In the genomic region with DNA sequence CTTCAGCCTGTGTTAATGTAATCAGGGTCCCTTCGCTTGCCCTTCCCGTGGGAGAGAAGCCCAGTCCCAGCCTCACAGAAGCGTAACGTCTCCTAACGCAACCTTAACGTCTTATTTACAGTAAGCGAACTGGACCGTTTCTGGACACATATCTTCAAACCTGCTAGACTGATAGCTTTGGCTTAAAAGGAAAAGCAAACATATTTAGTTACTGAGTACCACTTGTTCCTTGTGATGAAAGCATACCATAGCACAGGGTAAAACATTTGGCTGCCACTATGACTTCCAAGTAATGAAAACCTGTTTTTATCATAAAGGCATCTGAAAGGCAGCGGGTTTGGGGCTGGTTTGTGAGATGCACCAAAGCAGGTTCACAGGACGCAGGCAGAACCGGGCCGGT, we compare ENCODE assay signal across 32 mouse cellular contexts. TPM values are rescaled to one million over a fixed set of nuclear protein-coding genes. Genes with fewer than 3 reads are reported as not detected.
A peak's percentile ranks its signal among the peaks of the same experiment; 100 is the strongest.
DNase-seq lines count a peak whose midpoint lies in the region; ATAC-seq and TF ChIP-seq lines count a peak whose summit lies in the region.
"Had no signal": no experiment of that assay in that cellular context is flagged by ENCODE, and none has a peak within 500 bp of the region (broad histone marks: within the 10 kb centered on the region; RNA-seq: fewer than 3 reads in every experiment).

No protein-coding gene starts in this region.

- 0 out of 2 replicates have a peak, but pooled peaks cover 4% of the 10 kb centered on the region for H3K4me1 ChIP-seq in lung, embryonic 14.5 days (ENCODE audit: insufficient read depth)
- peaks cover 4% of the 10 kb centered on the region for H3K4me1 ChIP-seq in lung, embryonic 15.5 days
- no peaks in the 10 kb centered on the region for H3K4me1 ChIP-seq in hindbrain, embryonic 11.5 days (replicated peaks; ENCODE audit: control insufficient read depth, insufficient read depth, low read length)
- H3K4me1 ChIP-seq: embryonic facial prominence, embryonic 10.5 days; embryonic facial prominence, embryonic 13.5 days; forebrain, embryonic 12.5 days; forebrain, embryonic 15.5 days; heart, embryonic 12.5 days; heart, embryonic 15.5 days; hindbrain, embryonic 10.5 days had no signal

- ATAC-seq in lung, embryonic 14.5 days (ENCODE audit: insufficient read depth), result no peak
- no peak for ATAC-seq in lung, embryonic 15.5 days (ENCODE audit: borderline replicate concordance, extremely low read depth, low FRiP score, low TSS enrichment)
- no peak for ATAC-seq in hindbrain, embryonic 11.5 days (ENCODE audit: low FRiP score)
- ATAC-seq: activated CD4-positive, CD25-positive, alpha-beta regulatory T cell, adult 4 months; CD4-positive, CD25-positive, alpha-beta regulatory T cell, adult 4 months; forebrain, embryonic 15.5 days; hindbrain, postnatal 0 days had no signal

- H3K9me3 ChIP-seq in lung, embryonic 14.5 days (ENCODE audit: low read depth, low read length), result no peaks in the 10 kb centered on the region
- H3K9me3 ChIP-seq in lung, embryonic 15.5 days, result no peaks in the 10 kb centered on the region
- H3K9me3 ChIP-seq in hindbrain, embryonic 11.5 days (ENCODE audit: control insufficient read depth, low read length), result no peaks in the 10 kb centered on the region
- H3K9me3 ChIP-seq: embryonic facial prominence, embryonic 10.5 days; embryonic facial prominence, embryonic 13.5 days; forebrain, embryonic 12.5 days; forebrain, embryonic 15.5 days; heart, embryonic 12.5 days; heart, embryonic 15.5 days; hindbrain, embryonic 10.5 days had no signal

- peaks cover 10% of the 10 kb centered on the region; the same call in 1 of the 2 replicates for H3K36me3 ChIP-seq in lung, embryonic 14.5 days (ENCODE audit: insufficient read depth)
- H3K36me3 ChIP-seq in lung, embryonic 15.5 days, result peaks cover 4% of the 10 kb centered on the region; the same call in 1 of the 2 replicates
- H3K36me3 ChIP-seq in hindbrain, embryonic 11.5 days (ENCODE audit: control insufficient read depth, insufficient read depth, low read length), result no peaks in the 10 kb centered on the region

- H3K27me3 ChIP-seq in lung, embryonic 14.5 days (ENCODE audit: insufficient read depth, low read length), result no peaks in the 10 kb centered on the region
- no peaks in the 10 kb centered on the region for H3K27me3 ChIP-seq in lung, embryonic 15.5 days
- no peaks in the 10 kb centered on the region for H3K27me3 ChIP-seq in hindbrain, embryonic 11.5 days (ENCODE audit: control insufficient read depth, insufficient read depth, low read length)
- H3K27me3 ChIP-seq: embryonic facial prominence, embryonic 13.5 days; forebrain, embryonic 12.5 days; forebrain, embryonic 15.5 days; heart, embryonic 12.5 days; heart, embryonic 15.5 days had no signal

- peak; percentile 26 for DNase-seq in lung, embryonic 14.5 days
- peak; percentile 65 for DNase-seq in lung, postnatal 25 days (ENCODE audit: low spot score)
- DNase-seq in kidney, postnatal 10 days, result no peak
- no peak for DNase-seq in gastrocnemius, postnatal 10 days
- DNase-seq in hindbrain, embryonic 11.5 days (ENCODE audit: low spot score), result no peak
- DNase-seq: adrenal gland, adult 8-10 months; adrenal gland, postnatal 25 days; cerebellum, adult 11-12 months; cerebellum, adult 8-10 months; cerebellum, postnatal 10 days; cerebellum, postnatal 36 days; embryo, embryonic 11 days; gastrocnemius, postnatal 14 days; heart, adult 11 months; heart, postnatal 10 days; heart, postnatal 36 days had no signal

- peak overlapping the region; percentile 51 for H3K27ac ChIP-seq in lung, embryonic 14.5 days (ENCODE audit: low read depth)
- peak overlapping the region; percentile 83 for H3K27ac ChIP-seq in lung, embryonic 15.5 days
- no peak overlapping the region for H3K27ac ChIP-seq in hindbrain, embryonic 11.5 days (ENCODE audit: low read depth, low read length)
- H3K27ac ChIP-seq: embryonic facial prominence, embryonic 10.5 days; embryonic facial prominence, embryonic 13.5 days; forebrain, embryonic 12.5 days; forebrain, embryonic 15.5 days; heart, embryonic 15.5 days; hindbrain, embryonic 10.5 days; hindbrain, embryonic 14.5 days; hindbrain, postnatal 0 days had no signal

- WGBS in lung, embryonic 14.5 days, result 50% methylated on average over 12 of the region's 12 CpGs
- WGBS in lung, embryonic 15.5 days, result 54% methylated on average over 12 of the region's 12 CpGs
- WGBS in hindbrain, embryonic 11.5 days, result 82% methylated on average over 12 of the region's 12 CpGs

- H3K9ac ChIP-seq in lung, embryonic 14.5 days, result no peak overlapping the region
- no peak overlapping the region for H3K9ac ChIP-seq in lung, embryonic 15.5 days
- no peak overlapping the region for H3K9ac ChIP-seq in hindbrain, embryonic 11.5 days (ENCODE audit: low read depth, low read length)
- H3K9ac ChIP-seq: embryonic facial prominence, embryonic 13.5 days; forebrain, embryonic 12.5 days; forebrain, embryonic 15.5 days; heart, embryonic 12.5 days; heart, embryonic 15.5 days; hindbrain, embryonic 14.5 days had no signal

- peak overlapping the region; percentile 31; the same call in 1 of the 2 replicates for H3K4me2 ChIP-seq in lung, embryonic 14.5 days
- H3K4me2 ChIP-seq in lung, embryonic 15.5 days, result peak overlapping the region; percentile 38
- H3K4me2 ChIP-seq in hindbrain, embryonic 11.5 days (replicated peaks; ENCODE audit: low read depth, low read length), result no peak overlapping the region
- H3K4me2 ChIP-seq: embryonic facial prominence, embryonic 13.5 days; forebrain, embryonic 12.5 days; forebrain, embryonic 15.5 days; heart, embryonic 12.5 days; heart, embryonic 15.5 days; hindbrain, embryonic 14.5 days had no signal

- TF ChIP-seq CTCF in lung, embryonic 14.5 days (IDR thresholded peaks at IDR 0.05; ENCODE audit: low read depth), result no peak

- no peak overlapping the region for H3K4me3 ChIP-seq in lung, embryonic 14.5 days (ENCODE audit: low read depth, low read length)
- H3K4me3 ChIP-seq in lung, embryonic 15.5 days, result no peak overlapping the region
- no peak overlapping the region for H3K4me3 ChIP-seq in hindbrain, embryonic 11.5 days (ENCODE audit: low read depth, low read length)
- H3K4me3 ChIP-seq: embryonic facial prominence, embryonic 10.5 days; embryonic facial prominence, embryonic 13.5 days; erythroblast, embryonic 14.5 days; forebrain, embryonic 12.5 days; forebrain, embryonic 15.5 days; heart, embryonic 12.5 days; heart, embryonic 15.5 days; hindbrain, embryonic 10.5 days had no signal

RNA-seq across cellular contexts. Expression of a gene that starts 11.7 kb away (rescaled TPM):
- 4.1 and 5.2 TPM in 2 replicates for polyA plus RNA-seq in lung, embryonic 14.5 days (2014; fragmentation: Nextera tagmentation; extraction: Ambion mirVana)
- polyA plus RNA-seq in lung, embryonic 15.5 days (2015; fragmentation: Nextera tagmentation; extraction: Ambion mirVana), result 4.8 and 6.1 TPM in 2 replicates
- total RNA-seq in gastrocnemius, postnatal 10 days (2021), result 10 to 100 TPM in 1 of 2 experiments, 1 to 10 TPM in 1; 7.7 to 10.2 TPM
- polyA plus RNA-seq in hindbrain, embryonic 11.5 days (2014; fragmentation: Nextera tagmentation; extraction: Ambion mirVana), result 4.8 and 6.3 TPM in 2 replicates
- polyA plus RNA-seq: erythroblast, embryonic 14.5 days had no signal

RNA-seq across cellular contexts. Expression of a gene that starts 22.4 kb away (rescaled TPM):
- polyA plus RNA-seq in lung, embryonic 14.5 days (2014; fragmentation: Nextera tagmentation; extraction: Ambion mirVana), result 0.68 and 0.79 TPM in 2 replicates
- 1.8 TPM in 2 replicates for polyA plus RNA-seq in lung, embryonic 15.5 days (2015; fragmentation: Nextera tagmentation; extraction: Ambion mirVana)
- under 1 TPM; 0.23 to 0.54 TPM for total RNA-seq in gastrocnemius, postnatal 10 days (2021)
- polyA plus RNA-seq in hindbrain, embryonic 11.5 days (2014; fragmentation: Nextera tagmentation; extraction: Ambion mirVana), result 2.4 and 2.6 TPM in 2 replicates
- polyA plus RNA-seq: activated CD4-positive, CD25-positive, alpha-beta regulatory T cell, adult 4 months; CD4-positive, CD25-positive, alpha-beta regulatory T cell, adult 4 months had no signal

RNA-seq across cellular contexts. Expression of a gene that starts 25.4 kb away (rescaled TPM):
- 1.8 and 2.3 TPM in 2 replicates for polyA plus RNA-seq in lung, embryonic 14.5 days (2014; fragmentation: Nextera tagmentation; extraction: Ambion mirVana)
- polyA plus RNA-seq in lung, embryonic 15.5 days (2015; fragmentation: Nextera tagmentation; extraction: Ambion mirVana), result 1.6 TPM in 2 replicates
- 1 to 10 TPM; 3.1 to 3.3 TPM for total RNA-seq in gastrocnemius, postnatal 10 days (2021)
- polyA plus RNA-seq in hindbrain, embryonic 11.5 days (2014; fragmentation: Nextera tagmentation; extraction: Ambion mirVana), result 0.76 and 0.91 TPM in 2 replicates
- polyA plus RNA-seq: erythroblast, embryonic 14.5 days had no signal

RNA-seq across cellular contexts. Expression of a gene that starts 56.8 kb away (rescaled TPM):
- polyA plus RNA-seq in lung, embryonic 14.5 days (2014; fragmentation: Nextera tagmentation; extraction: Ambion mirVana), result not detected in 2 replicates
- polyA plus RNA-seq in lung, embryonic 15.5 days (2015; fragmentation: Nextera tagmentation; extraction: Ambion mirVana), result not detected in 2 replicates
- total RNA-seq in gastrocnemius, postnatal 10 days (2021), result under 1 TPM; 0.23 TPM
- polyA plus RNA-seq in hindbrain, embryonic 11.5 days (2014; fragmentation: Nextera tagmentation; extraction: Ambion mirVana), result not detected in 2 replicates
- total RNA-seq: gastrocnemius, adult 18-20 months; heart, postnatal 10 days; heart, postnatal 36 days; MEL had no signal
- polyA plus RNA-seq: activated CD4-positive, CD25-positive, alpha-beta regulatory T cell, adult 4 months; C2C12; CD4-positive, CD25-positive, alpha-beta regulatory T cell, adult 4 months; embryonic facial prominence, embryonic 10.5 days; erythroblast, embryonic 14.5 days; forebrain, embryonic 12.5 days; heart, embryonic 15.5 days had no signal

Comparison
In these comparisons a context has a peak if more than half of its experiments do, and no peak if none do; other contexts are left out.
1. DNase-seq: peak in lung, embryonic 14.5 days (single experiment) and lung, postnatal 25 days (single experiment); none in kidney, postnatal 10 days (single experiment), gastrocnemius, postnatal 10 days (single experiment) and hindbrain, embryonic 11.5 days (single experiment).